Mouse (Mus musculus): Measurements from ENCODE around the gene Olfr458.

DNA sequence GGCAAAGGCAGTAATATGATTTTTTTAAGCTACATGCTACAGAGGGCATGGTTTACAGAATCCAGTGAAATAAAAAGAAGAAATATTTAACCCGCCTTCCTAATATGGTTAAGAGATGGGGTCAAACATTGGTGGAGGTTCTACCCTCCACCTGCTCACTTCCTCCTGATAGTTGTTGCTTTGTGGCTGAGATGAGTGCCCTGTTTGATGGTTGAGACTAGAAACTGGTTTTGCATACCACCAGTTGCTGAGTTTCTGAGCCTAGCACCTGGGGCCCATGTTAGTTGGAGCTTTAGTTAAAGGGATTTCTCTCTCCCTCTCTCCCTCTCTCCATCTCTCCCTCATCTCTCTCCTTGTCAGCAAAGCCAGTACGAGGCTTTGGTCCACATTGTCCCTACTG lies 17.6 kb downstream of the Olfr458 start:
- TF ChIP-seq CTCF (IDR thresholded peaks at IDR 0.05; ENCODE audit: low read depth) (no peak), EP300 (IDR thresholded peaks at IDR 0.05; ENCODE audit: low read depth) (no peak)
